Mouse (Mus musculus): ENCODE results near the gene Daxx.
"Not testable (repeated sequence)": the region's sequence is repeated elsewhere in the genome, so short reads cannot be mapped to it uniquely, and the experiment has no call there.

Daxx gene

GRCm38 (mm10) chr17:33902491-33902890 lies 6.7 kb upstream of the Daxx start:
- no peak for DNase-seq (ENCODE audit: low spot score in 2 of 2)

- not testable (repeated sequence) for DNase-seq (ENCODE audit: low spot score in 2 of 2)
Measured at GRCm38 (mm10) chr17:33903911-33904651, 5.1 kb upstream of the Daxx start.

- not testable (repeated sequence) for DNase-seq (ENCODE audit: low spot score in 2 of 2)
Measured at GRCm38 (mm10) chr17:33904835-33905234, 4.4 kb upstream of the Daxx start, which contains the start of gene Platr17. Gene Platr17 (plus strand): TSS chr17:33905135.

GRCm38 (mm10) chr17:33908331-33909076 lies 710 bp upstream of the Daxx start:
- DNase-seq (ENCODE audit: low spot score in 2 of 2): peak in 1 of 2 experiments; percentile 50

GRCm38 (mm10) chr17:33909869-33910250 lies 646 bp downstream of the Daxx start:
- DNase-seq (ENCODE audit: low spot score in 2 of 2): no peak

- no peak for DNase-seq (ENCODE audit: low spot score in 2 of 2)
Measured at GRCm38 (mm10) chr17:33910346-33911051, 1.3 kb downstream of the Daxx start.

GRCm38 (mm10) chr17:33911052-33911812 lies 2.0 kb downstream of the Daxx start:
- no peak for DNase-seq (ENCODE audit: low spot score in 2 of 2)

GRCm38 (mm10) chr17:33911813-33912414 lies 2.7 kb downstream of the Daxx start:
- no peak for DNase-seq (ENCODE audit: low spot score in 2 of 2)

- DNase-seq (ENCODE audit: low spot score in 2 of 2): no peak
Measured at GRCm38 (mm10) chr17:33913264-33913663, 4.0 kb downstream of the Daxx start.

GRCm38 (mm10) chr17:33913905-33914304 lies 4.7 kb downstream of the Daxx start:
- no peak for DNase-seq (ENCODE audit: low spot score in 2 of 2)

GRCm38 (mm10) chr17:33914969-33915391 lies 5.8 kb downstream of the Daxx start:
- DNase-seq (ENCODE audit: low spot score in 2 of 2): no peak

GRCm38 (mm10) chr17:33915671-33916250 lies 6.5 kb downstream of the Daxx start, which contains the start of the genes Tapbp and Zbtb22:
Gene Tapbp (plus strand): TSS chr17:33915899.
Gene Zbtb22 (plus strand): TSS chr17:33915904.
- DNase-seq (ENCODE audit: low spot score in 2 of 2): peak; percentile 91 to 94

GRCm38 (mm10) chr17:33916294-33916693 lies 7.1 kb downstream of the Daxx start:
- DNase-seq (ENCODE audit: low spot score in 2 of 2): no peak

GRCm38 (mm10) chr17:33916847-33917655 lies 7.8 kb downstream of the Daxx start:
- no peak for DNase-seq (ENCODE audit: low spot score in 2 of 2)

- DNase-seq (ENCODE audit: low spot score in 2 of 2): no peak
Measured at GRCm38 (mm10) chr17:33917656-33918292, 8.6 kb downstream of the Daxx start.

GRCm38 (mm10) chr17:33918293-33919203 lies 9.3 kb downstream of the Daxx start:
- DNase-seq (ENCODE audit: low spot score in 2 of 2): peak in 1 of 2 experiments; percentile 2

GRCm38 (mm10) chr17:33919351-33920281 lies 10.4 kb downstream of the Daxx start:
- DNase-seq (ENCODE audit: low spot score in 2 of 2): no peak

Measured in frontal cortex, postnatal 25 days (tissue).